Mouse (Mus musculus) gastrocnemius, postnatal 36 days (tissue): Measurements from ENCODE around the gene Gm6337. TPM values are rescaled to one million over a fixed set of nuclear protein-coding genes. Genes with fewer than 3 reads are reported as not detected.
"Not testable (repeated sequence)": the region's sequence is repeated elsewhere in the genome, so short reads cannot be mapped to it uniquely, and the experiment has no call there.

Experiments
- DNase-seq, 2 experiments: peaks; one replicate each; pipeline ENCODE4 v3.0.0; 2022
- intact Hi-C: fragments of 180-260 bp; cut with DNase I; formaldehyde crosslinking; loops from one replicate; pipeline ENCODE4 v1.15.1; 2025
- long read RNA-seq, 2 experiments: library from polyadenylated mRNA; stranded (forward); transcript quantifications; one replicate each; pipeline ENCODE4 v2.0.0; 2021
- total RNA-seq, 2 experiments: library from RNA; stranded (reverse); gene quantifications; 2 replicates each; pipeline ENCODE4 v1.2.3; 2021

The Gm6337 gene
- not detected for total RNA-seq
- long read RNA-seq, experiment 1: 0 reads
- long read RNA-seq, experiment 2: 0 reads

DNA sequence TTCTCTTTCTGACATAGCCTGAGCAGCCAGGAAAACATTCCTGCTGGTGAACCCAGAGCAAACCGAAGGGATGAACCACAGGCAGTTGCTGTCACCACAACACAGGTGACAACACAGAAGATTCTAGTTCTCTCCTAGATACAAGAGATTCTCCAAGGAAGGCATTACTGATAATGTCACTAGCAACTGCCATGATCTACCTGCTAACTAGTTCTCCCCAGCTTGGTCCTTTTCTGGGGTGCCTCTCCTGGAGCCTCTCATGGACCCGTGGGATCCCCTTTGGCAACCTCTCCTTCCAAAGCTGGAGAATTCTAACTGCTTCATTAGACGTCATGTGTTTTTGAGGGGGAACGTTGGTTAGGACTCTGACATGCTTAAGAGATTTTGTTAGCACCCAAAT lies at the start of gene Gm6337:
Gene Gm6337 (minus strand): TSS at position 101 of the 400 bp plus-strand sequence.
- DNase-seq, intact Hi-C loops: not testable (repeated sequence)

DNA sequence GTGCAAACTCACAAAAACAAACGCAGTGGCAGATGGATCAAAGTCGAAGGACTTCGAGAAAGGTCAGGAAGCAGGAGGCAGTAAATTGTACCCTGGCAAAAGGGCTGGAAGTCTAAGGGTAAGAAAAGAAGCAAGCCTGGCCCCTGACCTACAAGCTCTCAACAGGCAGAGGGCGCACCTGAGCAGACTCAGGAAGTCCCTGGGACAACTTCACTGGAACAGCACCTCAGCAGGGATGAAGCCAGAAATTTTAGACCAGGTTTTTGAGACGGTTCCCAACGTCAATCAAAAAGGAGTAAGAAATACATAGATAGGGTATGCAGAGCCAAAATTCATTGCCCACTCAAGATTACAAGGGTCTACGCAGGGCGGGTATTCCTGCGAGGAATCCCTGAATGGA lies 49.4 kb upstream of the Gm6337 start:
- intact Hi-C loops, DNase-seq: not testable (repeated sequence)

DNA sequence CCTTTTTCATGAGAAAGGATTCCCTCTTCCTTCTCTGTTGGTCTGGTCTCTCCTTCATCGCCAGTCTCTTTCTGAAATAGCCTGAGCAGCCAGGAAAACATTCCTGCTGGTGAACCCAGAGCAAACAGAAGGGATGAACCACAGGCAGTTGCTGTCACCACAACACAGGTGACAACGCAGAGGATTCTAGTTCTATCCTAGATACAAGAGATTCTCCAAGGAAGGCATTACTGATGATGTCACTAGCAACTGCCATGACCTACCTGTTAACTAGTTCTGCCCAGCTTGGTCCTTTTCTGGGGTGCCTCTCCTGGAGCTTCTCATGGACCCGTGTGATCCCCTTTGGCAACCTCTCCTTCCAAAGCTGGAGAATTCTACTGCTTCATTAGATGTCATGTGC lies 35.8 kb upstream of the Gm6337 start, which contains the start of gene Gm8206:
Gene Gm8206 (minus strand): TSS at position 101 of the 400 bp plus-strand sequence.
- DNase-seq, intact Hi-C loops: not testable (repeated sequence)

Other genes starting within 250 kb of the Gm6337 start
- not detected for gene Gm3424, start 227.9 kb downstream of the Gm6337 start, total RNA-seq
- gene Gm8237, start 177.9 kb downstream of the Gm6337 start, total RNA-seq: under 1 TPM in 1 of 2 experiments, not detected in 1; 0.28 TPM
- under 1 TPM in 1 of 2 experiments, not detected in 1; 0.18 TPM for gene Gm3248, start 96.5 kb downstream of the Gm6337 start, total RNA-seq
- gene Gm3453, start 79.1 kb downstream of the Gm6337 start, total RNA-seq: not detected
- gene Gm8206, start 35.7 kb upstream of the Gm6337 start, total RNA-seq: not detected
- under 1 TPM in 1 of 2 experiments, not detected in 1; 0.15 TPM for gene Gm3468, start 50.4 kb upstream of the Gm6337 start, total RNA-seq
- not detected for gene Gm3476, start 67.5 kb upstream of the Gm6337 start, total RNA-seq
- not detected for gene Gm21560, start 161.0 kb upstream of the Gm6337 start, total RNA-seq
- not detected for gene Gm3411, start 229.0 kb upstream of the Gm6337 start, total RNA-seq
- not detected for gene Gm21103, start 246.6 kb upstream of the Gm6337 start, total RNA-seq